Mouse (Mus musculus): ENCODE measurements around the gene Cyp26b1. TPM values are rescaled to one million over a fixed set of nuclear protein-coding genes. Genes with fewer than 3 reads are reported as not detected.
A peak's percentile ranks its signal among the peaks of the same experiment; 100 is the strongest.

The Cyp26b1 gene
- polyA plus RNA-seq, 1 experiment from 2014 or later, result 2.7 TPM

DNA sequence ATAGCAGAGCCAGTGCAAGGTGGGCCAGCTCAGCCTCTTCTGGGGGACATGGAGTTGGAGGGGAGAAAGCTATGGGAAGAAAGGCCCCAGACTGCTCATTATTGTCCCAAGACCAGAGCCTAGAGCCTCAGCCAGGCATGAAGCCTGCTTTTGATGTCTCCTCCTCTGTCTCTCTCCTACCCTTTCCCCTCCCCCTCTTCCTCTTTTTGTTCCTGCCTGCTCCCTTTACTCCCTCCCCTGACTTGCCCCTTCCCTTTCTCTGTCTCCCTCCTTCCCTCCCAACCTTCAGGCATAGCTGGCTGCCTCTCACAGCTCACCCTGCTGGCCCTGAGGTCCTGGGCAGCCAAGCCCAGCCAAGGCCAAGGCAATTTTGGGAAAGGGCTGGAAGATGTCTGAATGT lies 24.1 kb downstream of the Cyp26b1 start:
- H3K4me1 ChIP-seq, result peaks cover 48% of the 10 kb centered on the region
- no peaks in the 10 kb centered on the region for H3K36me3 ChIP-seq
- H3K27ac ChIP-seq, result 0 out of 2 replicates have a peak overlapping the region, but pooled peaks have one; percentile 23
- H3K9me3 ChIP-seq, result no peaks in the 10 kb centered on the region
- DNase-seq (ENCODE audit: low spot score), result no peak
- no peak overlapping the region for H3K4me3 ChIP-seq
- H3K27me3 ChIP-seq (ENCODE audit: insufficient read depth, poor library complexity, severe bottlenecking), result peaks cover 46% of the 10 kb centered on the region

DNA sequence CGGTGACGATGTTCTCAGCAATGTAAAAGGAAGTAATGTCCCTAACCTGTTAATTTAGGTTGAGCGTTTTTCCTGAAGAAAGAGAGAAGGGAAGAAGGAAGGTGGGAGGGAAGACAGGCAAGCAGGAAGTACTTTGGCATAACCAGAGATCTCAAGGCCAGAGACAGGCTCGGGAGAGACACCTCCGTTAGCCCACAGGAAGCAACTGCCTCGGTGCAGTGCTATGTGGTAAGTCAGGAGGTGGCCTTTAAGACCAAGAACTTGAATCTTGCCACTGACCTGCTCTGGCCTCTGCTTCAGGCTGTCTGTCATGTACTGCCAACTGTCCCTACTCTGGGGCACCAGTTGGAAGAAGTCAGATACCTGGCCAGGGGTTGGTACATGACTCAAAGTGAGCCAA lies 24.8 kb downstream of the Cyp26b1 start:
- DNase-seq (ENCODE audit: low spot score), result no peak

DNA sequence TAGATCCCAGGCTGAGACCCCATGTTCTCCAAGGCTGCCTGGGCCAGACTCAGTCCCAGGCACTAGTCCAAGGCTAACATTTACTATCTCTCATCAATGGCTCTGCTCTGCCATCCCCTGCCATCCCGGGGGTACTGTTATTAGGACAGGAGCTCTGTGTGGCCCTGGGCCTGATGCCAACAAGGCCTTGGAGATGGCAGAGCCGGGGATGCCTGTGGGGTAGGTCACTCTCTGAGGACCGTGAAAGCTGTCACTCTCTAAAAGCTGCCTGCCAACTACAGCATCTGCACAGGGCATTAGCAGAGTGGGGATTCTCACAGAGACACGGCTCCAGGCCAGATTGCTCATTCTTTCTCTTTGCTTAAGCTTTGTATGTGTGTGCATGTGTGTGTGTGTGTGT lies 26.0 kb downstream of the Cyp26b1 start:
- Histone ChIP-seq H3K27me3 (ENCODE audit: insufficient read depth, poor library complexity, severe bottlenecking) (peaks cover 34% of the 10 kb centered on the region), H3K4me3 (no peak overlapping the region), H3K9me3 (no peaks in the 10 kb centered on the region), H3K27ac (no peak overlapping the region), H3K36me3 (no peaks in the 10 kb centered on the region), H3K4me1 (peaks cover 37% of the 10 kb centered on the region)
- 78% methylated on average over 4 of the region's 4 CpGs for WGBS
- DNase-seq (ENCODE audit: low spot score), result no peak

More for the DNA sequence above, 24.8 kb downstream of the Cyp26b1 start:
- H3K27me3 ChIP-seq (ENCODE audit: insufficient read depth, poor library complexity, severe bottlenecking), result peaks cover 41% of the 10 kb centered on the region
- peaks cover 41% of the 10 kb centered on the region for H3K4me1 ChIP-seq
- no peak overlapping the region for H3K4me3 ChIP-seq
- no peaks in the 10 kb centered on the region for H3K36me3 ChIP-seq
- 71% methylated on average over 6 of the region's 6 CpGs for WGBS
- H3K9me3 ChIP-seq, result no peaks in the 10 kb centered on the region
- no peak overlapping the region for H3K27ac ChIP-seq

DNA sequence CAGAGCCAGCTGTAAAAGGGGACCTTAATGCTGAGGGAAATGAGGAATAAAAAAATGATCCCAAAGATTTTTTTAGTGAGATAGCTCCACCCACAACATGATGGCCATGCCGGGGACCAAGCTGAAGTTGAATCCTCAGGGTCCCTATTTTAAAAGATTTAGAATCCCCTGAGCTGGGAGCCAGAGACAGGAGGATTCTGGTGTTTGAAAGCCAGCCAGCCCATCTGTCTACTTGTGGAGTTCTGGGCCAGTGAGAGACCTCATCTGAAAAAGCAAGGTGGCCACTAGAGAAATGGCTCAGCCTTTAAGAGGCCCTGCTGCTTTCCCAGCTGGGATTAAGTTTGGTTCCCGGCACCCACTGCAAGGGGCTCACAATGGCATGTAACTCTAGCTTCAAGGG lies 26.9 kb downstream of the Cyp26b1 start:
- Histone ChIP-seq H3K27ac (no peak overlapping the region), H3K36me3 (no peaks in the 10 kb centered on the region), H3K4me1 (peaks cover 37% of the 10 kb centered on the region), H3K27me3 (ENCODE audit: insufficient read depth, poor library complexity, severe bottlenecking) (peaks cover 27% of the 10 kb centered on the region; the same call in 1 of the 2 replicates), H3K9me3 (no peaks in the 10 kb centered on the region), H3K4me3 (no peak overlapping the region)
- 69% methylated on average over 2 of the region's 2 CpGs for WGBS
- DNase-seq (ENCODE audit: low spot score), result no peak

GRCm38 (mm10) chr6:84565245-84565644 lies 28.5 kb downstream of the Cyp26b1 start:
- H3K4me1 ChIP-seq, result peaks cover 27% of the 10 kb centered on the region
- H3K27me3 ChIP-seq (ENCODE audit: insufficient read depth, poor library complexity, severe bottlenecking), result peaks cover 27% of the 10 kb centered on the region; the same call in 1 of the 2 replicates
- H3K27ac ChIP-seq, result no peak overlapping the region
- no peak for DNase-seq (ENCODE audit: low spot score)
- no peaks in the 10 kb centered on the region for H3K36me3 ChIP-seq
- 70% methylated on average over 5 of the region's 5 CpGs for WGBS
- no peak overlapping the region for H3K4me3 ChIP-seq
- H3K9me3 ChIP-seq, result no peaks in the 10 kb centered on the region

DNA sequence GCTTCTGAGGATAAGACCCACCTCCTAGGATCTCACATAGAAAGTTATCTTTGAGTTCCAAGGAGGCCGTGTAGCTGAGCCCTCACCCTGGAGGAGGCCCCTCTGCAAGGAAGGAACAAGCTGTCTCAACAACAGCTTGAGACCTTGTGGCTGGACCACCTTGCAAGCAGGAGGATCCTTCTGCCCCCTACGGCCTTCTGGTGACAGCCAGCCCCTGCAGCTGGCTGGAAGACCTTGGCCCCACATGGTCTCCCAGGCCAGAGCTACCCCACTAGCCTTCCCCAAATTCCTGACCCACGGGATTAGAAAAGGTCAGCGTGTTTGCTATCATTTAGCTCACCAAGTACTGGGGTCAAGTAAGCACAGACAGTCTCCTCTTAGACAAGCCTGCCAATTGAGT lies 30.8 kb downstream of the Cyp26b1 start:
- DNase-seq (ENCODE audit: low spot score), result no peak
- no peak overlapping the region for H3K27ac ChIP-seq
- WGBS, result 36% methylated on average over 4 of the region's 4 CpGs
- H3K36me3 ChIP-seq, result no peaks in the 10 kb centered on the region
- H3K4me3 ChIP-seq, result no peak overlapping the region
- H3K9me3 ChIP-seq, result no peaks in the 10 kb centered on the region
- peaks cover 10% of the 10 kb centered on the region; the same call in 1 of the 2 replicates for H3K4me1 ChIP-seq
- peaks cover 25% of the 10 kb centered on the region; the same call in 1 of the 2 replicates for H3K27me3 ChIP-seq (ENCODE audit: insufficient read depth, poor library complexity, severe bottlenecking)

DNA sequence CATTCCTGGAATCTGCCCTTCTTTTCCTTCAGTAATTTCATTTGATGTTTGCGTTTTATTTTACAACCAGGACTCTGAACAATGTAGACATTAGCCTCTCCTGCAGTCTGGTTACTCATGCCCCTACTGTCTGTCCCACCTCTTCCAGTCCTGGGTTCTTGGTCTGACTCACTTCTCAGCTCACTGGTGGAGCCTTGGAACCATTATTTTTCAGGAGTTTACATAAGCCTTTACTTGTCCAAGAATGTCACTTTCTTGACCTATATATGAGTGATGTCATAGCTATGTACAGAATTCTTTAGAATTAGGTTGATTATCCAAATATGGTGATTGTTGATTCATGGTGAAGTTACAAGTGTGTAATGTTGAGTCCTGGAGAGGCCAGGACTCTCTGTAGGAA lies 32.5 kb downstream of the Cyp26b1 start:
- Histone ChIP-seq H3K4me3 (no peak overlapping the region), H3K4me1 (peaks cover 10% of the 10 kb centered on the region; the same call in 1 of the 2 replicates), H3K27ac (no peak overlapping the region), H3K27me3 (ENCODE audit: insufficient read depth, poor library complexity, severe bottlenecking) (peaks cover 26% of the 10 kb centered on the region; the same call in 1 of the 2 replicates), H3K36me3 (no peaks in the 10 kb centered on the region), H3K9me3 (no peaks in the 10 kb centered on the region)
- no peak for DNase-seq (ENCODE audit: low spot score)
- 81% methylated on average over 1 of the region's 1 CpGs for WGBS

GRCm38 (mm10) chr6:84549852-84550437 lies 43.8 kb downstream of the Cyp26b1 start:
- WGBS, result 69% methylated on average over 9 of the region's 9 CpGs
- no peak for DNase-seq (ENCODE audit: low spot score)
- no peaks in the 10 kb centered on the region for H3K4me1 ChIP-seq
- H3K27me3 ChIP-seq (ENCODE audit: insufficient read depth, poor library complexity, severe bottlenecking), result no peaks in the 10 kb centered on the region
- no peak overlapping the region for H3K4me3 ChIP-seq
- no peak overlapping the region for H3K27ac ChIP-seq
- no peaks in the 10 kb centered on the region for H3K9me3 ChIP-seq
- no peaks in the 10 kb centered on the region for H3K36me3 ChIP-seq

GRCm38 (mm10) chr6:84545428-84545827 lies 48.3 kb downstream of the Cyp26b1 start:
- Histone ChIP-seq H3K4me3 (no peak overlapping the region), H3K9me3 (no peaks in the 10 kb centered on the region), H3K27ac (no peak overlapping the region), H3K4me1 (peaks cover 7% of the 10 kb centered on the region; the same call in 1 of the 2 replicates), H3K27me3 (ENCODE audit: insufficient read depth, poor library complexity, severe bottlenecking) (no peaks in the 10 kb centered on the region), H3K36me3 (no peaks in the 10 kb centered on the region)
- WGBS, result 65% methylated on average over 2 of the region's 2 CpGs
- no peak for DNase-seq (ENCODE audit: low spot score)

DNA sequence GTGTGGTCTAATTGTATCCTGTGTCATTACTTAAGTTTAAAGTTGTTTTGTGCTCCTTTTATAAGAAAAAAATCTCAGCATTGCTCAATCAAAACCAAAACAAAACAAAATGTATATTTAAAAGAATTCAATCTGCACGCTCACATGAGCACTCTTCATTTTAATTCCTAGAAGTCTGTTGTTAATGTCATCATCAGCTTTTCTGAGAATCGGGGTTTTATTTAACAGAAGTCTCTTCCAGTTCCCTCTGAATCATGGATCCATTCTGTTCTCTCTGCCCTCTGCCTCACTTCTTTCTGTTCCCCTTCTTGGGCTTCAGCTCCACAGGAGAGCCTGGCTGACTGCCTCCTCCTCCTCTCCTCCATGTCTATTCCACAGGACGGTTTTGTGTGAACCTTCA lies 49.3 kb downstream of the Cyp26b1 start:
- peaks cover 9% of the 10 kb centered on the region; the same call in 1 of the 2 replicates for H3K27me3 ChIP-seq (ENCODE audit: insufficient read depth, poor library complexity, severe bottlenecking)
- WGBS, result 72% methylated on average over 3 of the region's 3 CpGs
- H3K9me3 ChIP-seq, result no peaks in the 10 kb centered on the region

DNA sequence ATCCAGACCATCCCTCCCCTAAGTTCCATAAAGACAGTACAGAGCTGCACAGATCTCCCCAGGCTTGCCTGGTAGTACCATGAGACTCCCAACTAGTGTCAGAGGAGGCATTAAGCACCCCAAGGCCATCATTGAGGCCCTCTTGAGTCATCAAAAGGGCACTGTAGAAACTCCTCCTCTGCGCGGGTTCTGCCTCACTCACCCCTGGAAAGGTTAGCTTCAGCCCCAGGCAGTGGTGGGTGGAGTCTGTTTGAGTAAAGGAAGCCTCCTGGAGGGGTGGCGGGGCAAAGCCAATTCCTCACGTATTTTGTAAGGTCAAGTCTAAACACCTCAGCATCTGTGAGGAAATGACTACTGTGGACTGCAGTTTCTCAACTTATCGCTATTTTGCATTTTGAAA lies 50.2 kb downstream of the Cyp26b1 start:
- Histone ChIP-seq H3K4me3 (no peak overlapping the region), H3K27ac (no peak overlapping the region), H3K36me3 (no peaks in the 10 kb centered on the region), H3K9me3 (no peaks in the 10 kb centered on the region), H3K27me3 (ENCODE audit: insufficient read depth, poor library complexity, severe bottlenecking) (peaks cover 14% of the 10 kb centered on the region; the same call in 1 of the 2 replicates), H3K4me1 (peaks cover 7% of the 10 kb centered on the region; the same call in 1 of the 2 replicates)
- WGBS, result 29% methylated on average over 5 of the region's 5 CpGs
- no peak for DNase-seq (ENCODE audit: low spot score)

More for the DNA sequence above, 49.3 kb downstream of the Cyp26b1 start:
- DNase-seq (ENCODE audit: low spot score), result no peak
- Histone ChIP-seq H3K27ac (no peak overlapping the region), H3K36me3 (no peaks in the 10 kb centered on the region), H3K4me3 (no peak overlapping the region), H3K4me1 (peaks cover 7% of the 10 kb centered on the region; the same call in 1 of the 2 replicates)

DNA sequence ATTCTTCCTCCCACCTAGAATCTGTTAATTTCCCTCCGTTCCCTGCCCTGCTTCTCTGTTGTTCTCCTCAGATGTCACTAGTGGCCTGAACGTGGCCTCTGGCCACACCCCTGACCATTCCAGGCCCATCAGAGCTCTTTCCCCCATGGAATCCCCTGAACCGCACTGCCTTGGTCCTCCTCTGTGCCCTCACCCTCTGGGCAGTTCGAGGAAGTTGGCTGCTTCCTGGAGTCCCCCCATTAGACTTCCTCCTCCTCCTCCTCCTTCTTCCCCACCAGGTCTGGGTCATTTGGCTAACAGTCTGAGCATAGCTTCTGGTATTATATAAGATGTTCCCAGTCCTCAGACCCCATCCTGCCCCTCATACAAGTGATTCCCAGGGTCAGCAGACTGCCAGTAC lies 53.8 kb downstream of the Cyp26b1 start:
- no peaks in the 10 kb centered on the region for H3K36me3 ChIP-seq
- WGBS, result 43% methylated on average over 4 of the region's 4 CpGs
- H3K4me1 ChIP-seq, result peaks cover 7% of the 10 kb centered on the region; the same call in 1 of the 2 replicates
- H3K27ac ChIP-seq, result no peak overlapping the region
- H3K9me3 ChIP-seq, result no peaks in the 10 kb centered on the region
- peaks cover 29% of the 10 kb centered on the region; the same call in 1 of the 2 replicates for H3K27me3 ChIP-seq (ENCODE audit: insufficient read depth, poor library complexity, severe bottlenecking)
- no peak overlapping the region for H3K4me3 ChIP-seq
- DNase-seq (ENCODE audit: low spot score), result no peak

GRCm38 (mm10) chr6:84538681-84539080 lies 55.0 kb downstream of the Cyp26b1 start:
- peaks cover 5% of the 10 kb centered on the region; the same call in 1 of the 2 replicates for H3K4me1 ChIP-seq
- no peak for DNase-seq (ENCODE audit: low spot score)
- H3K27ac ChIP-seq, result no peak overlapping the region
- WGBS, result 68% methylated on average over 3 of the region's 3 CpGs
- no peaks in the 10 kb centered on the region for H3K9me3 ChIP-seq
- peaks cover 29% of the 10 kb centered on the region; the same call in 1 of the 2 replicates for H3K27me3 ChIP-seq (ENCODE audit: insufficient read depth, poor library complexity, severe bottlenecking)
- no peaks in the 10 kb centered on the region for H3K36me3 ChIP-seq
- no peak overlapping the region for H3K4me3 ChIP-seq
